Mouse (Mus musculus) kidney, postnatal 14 days (tissue): ENCODE data around the gene Catsperg1.
A peak's percentile ranks its signal among the peaks of the same experiment; 100 is the strongest.
"Not testable (repeated sequence)": the region's sequence is repeated elsewhere in the genome, so short reads cannot be mapped to it uniquely, and the experiment has no call there.

Experiments used
- DNase-seq: peaks from one replicate; pipeline ENCODE4 v3.0.0; 2022; ENCODE audit warnings: mixed read lengths

The Catsperg1 gene

GRCm38 (mm10) chr7:29230560-29230959, 16.7 kb upstream of the Catsperg1 start:
- no peak for DNase-seq

GRCm38 (mm10) chr7:29228202-29228601, 14.4 kb upstream of the Catsperg1 start:
- DNase-seq, result no peak

GRCm38 (mm10) chr7:29225520-29225919, 11.7 kb upstream of the Catsperg1 start:
- no peak for DNase-seq

- no peak for DNase-seq
These were observed 11.0 kb upstream of the Catsperg1 start for GRCm38 (mm10) chr7:29224756-29225394.

GRCm38 (mm10) chr7:29214846-29215245, 1.0 kb upstream of the Catsperg1 start:
- DNase-seq, result no peak

GRCm38 (mm10) chr7:29214236-29214635, 401 bp upstream of the Catsperg1 start:
- DNase-seq, result no peak

- DNase-seq, result not testable (repeated sequence)
These were observed 867 bp downstream of the Catsperg1 start for GRCm38 (mm10) chr7:29212775-29213560.

- DNase-seq, result no peak
These were observed 1.6 kb downstream of the Catsperg1 start for GRCm38 (mm10) chr7:29212199-29212765.

- peak; percentile 89 for DNase-seq
These were observed 2.2 kb downstream of the Catsperg1 start for GRCm38 (mm10) chr7:29211415-29212198.

GRCm38 (mm10) chr7:29211013-29211412, 2.8 kb downstream of the Catsperg1 start:
- DNase-seq, result not testable (repeated sequence)

- no peak for DNase-seq
These were observed 11.3 kb downstream of the Catsperg1 start for GRCm38 (mm10) chr7:29202577-29202976.

- not testable (repeated sequence) for DNase-seq
These were observed 19.6 kb downstream of the Catsperg1 start for GRCm38 (mm10) chr7:29194230-29194629.

GRCm38 (mm10) chr7:29181323-29181722, 32.5 kb downstream of the Catsperg1 start:
- DNase-seq, result not testable (repeated sequence)

- no peak for DNase-seq
These were observed 33.0 kb downstream of the Catsperg1 start for GRCm38 (mm10) chr7:29180854-29181236.

GRCm38 (mm10) chr7:29180077-29180853, 33.6 kb downstream of the Catsperg1 start, which contains the start of gene Psmd8:
Gene Psmd8 (minus strand): TSS chr7:29180701.
- peak; percentile 98 for DNase-seq

GRCm38 (mm10) chr7:29179323-29179722, 34.5 kb downstream of the Catsperg1 start:
- no peak for DNase-seq

GRCm38 (mm10) chr7:29178106-29178505, 35.7 kb downstream of the Catsperg1 start:
- DNase-seq, result no peak

- DNase-seq, result no peak
These were observed 41.3 kb downstream of the Catsperg1 start for GRCm38 (mm10) chr7:29172390-29173016.

GRCm38 (mm10) chr7:29171562-29172097, 42.2 kb downstream of the Catsperg1 start:
- DNase-seq, result no peak

GRCm38 (mm10) chr7:29170755-29171561, 42.9 kb downstream of the Catsperg1 start:
- peak; percentile 24 for DNase-seq
